Comparison of ENCODE assay signal across 8 mouse cellular contexts in the genomic region with DNA sequence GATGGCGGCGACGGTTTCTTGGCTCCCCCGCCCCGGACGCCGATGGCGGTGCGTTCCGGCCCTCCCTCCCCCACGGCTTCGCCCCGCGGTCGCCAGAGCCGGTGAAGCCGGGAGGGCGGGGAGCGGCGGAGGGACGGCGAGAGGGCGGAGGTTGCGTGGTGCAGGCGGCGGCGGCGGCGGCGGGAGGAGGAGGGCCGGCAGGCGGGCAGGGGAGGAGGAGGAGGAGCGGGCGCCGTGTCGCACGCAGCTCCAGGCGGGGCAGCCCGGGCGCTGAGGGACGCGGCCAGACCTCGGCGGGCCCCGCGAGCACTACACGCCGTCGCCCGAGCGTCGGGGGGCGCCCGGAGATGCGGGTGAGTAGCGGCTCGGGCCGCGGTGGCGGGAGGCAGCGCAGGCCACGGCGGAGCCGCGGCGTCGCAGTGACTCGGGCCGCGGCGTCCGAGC. TPM values are rescaled to one million over a fixed set of nuclear protein-coding genes. Genes with fewer than 3 reads are reported as not detected.
DNase-seq lines count a peak whose midpoint lies in the region; ATAC-seq and TF ChIP-seq lines count a peak whose summit lies in the region.

No protein-coding gene starts in this region.

- TF ChIP-seq CTCF in E14TG2a.4 (conservative IDR thresholded peaks at IDR 0.05; ENCODE audit: low read length) = no peak
- TF ChIP-seq CTCF in liver, postnatal 0 days (IDR thresholded peaks at IDR 0.05; ENCODE audit: low read depth) = no peak

- H3K9me3 ChIP-seq in E14TG2a.4 (ENCODE audit: low read length) = no peaks in the 10 kb centered on the region
- H3K9me3 ChIP-seq in forebrain, embryonic 12.5 days = no peaks in the 10 kb centered on the region
- no peaks in the 10 kb centered on the region for H3K9me3 ChIP-seq in liver, postnatal 0 days (ENCODE audit: low read length)
- H3K9me3 ChIP-seq in neural tube, embryonic 13.5 days = no peaks in the 10 kb centered on the region

- DNase-seq in c-Kit-negative CD71-positive TER-119-positive erythroid progenitor cells, embryonic 14.5 days (ENCODE audit: low read depth, low spot score) = peak; percentile 74
- peak; percentile 84 to 88 for DNase-seq in heart, postnatal 10 days
- peak; percentile 54 for DNase-seq in large intestine, adult 2 months (ENCODE audit: low read depth, low spot score)
- DNase-seq in liver, postnatal 0 days = peak; percentile 90
- peak; percentile 83 for DNase-seq in testis, postnatal 10 days (ENCODE audit: low spot score)

- ATAC-seq in forebrain, embryonic 12.5 days (ENCODE audit: low FRiP score) = peak; percentile 88
- peak; percentile 91 for ATAC-seq in liver, postnatal 0 days
- peak; percentile 94 for ATAC-seq in neural tube, embryonic 13.5 days (ENCODE audit: low read depth)

- H3K36me3 ChIP-seq in E14TG2a.4 (ENCODE audit: insufficient read depth, low read length) = no peaks in the 10 kb centered on the region
- H3K36me3 ChIP-seq in forebrain, embryonic 12.5 days (replicated peaks) = no peaks in the 10 kb centered on the region
- no peaks in the 10 kb centered on the region for H3K36me3 ChIP-seq in liver, postnatal 0 days (replicated peaks; ENCODE audit: insufficient read depth, low read length)
- H3K36me3 ChIP-seq in neural tube, embryonic 13.5 days = no peaks in the 10 kb centered on the region

- H3K9ac ChIP-seq in forebrain, embryonic 12.5 days = peak overlapping the region; percentile 99
- H3K9ac ChIP-seq in liver, postnatal 0 days (replicated peaks) = peak overlapping the region; percentile 99
- peak overlapping the region; percentile 99 for H3K9ac ChIP-seq in neural tube, embryonic 13.5 days

- intact Hi-C loops in heart, postnatal 10 days (cut with DNase I) = loop anchor here (5.0 kb wide), 2 partner anchors 137 to 143 kb away; a partner anchor contains a TSS

- no peaks in the 10 kb centered on the region for H3K27me3 ChIP-seq in E14TG2a.4 (ENCODE audit: insufficient read depth, low read length)
- H3K27me3 ChIP-seq in forebrain, embryonic 12.5 days = no peaks in the 10 kb centered on the region
- no peaks in the 10 kb centered on the region for H3K27me3 ChIP-seq in liver, postnatal 0 days (ENCODE audit: insufficient read depth, low read length)
- no peaks in the 10 kb centered on the region for H3K27me3 ChIP-seq in neural tube, embryonic 13.5 days

- peaks cover 33% of the 10 kb centered on the region for H3K4me1 ChIP-seq in E14TG2a.4 (replicated peaks; ENCODE audit: low read depth, low read length)
- peaks cover 26% of the 10 kb centered on the region for H3K4me1 ChIP-seq in forebrain, embryonic 12.5 days
- H3K4me1 ChIP-seq in liver, postnatal 0 days (ENCODE audit: insufficient read depth) = peaks cover 16% of the 10 kb centered on the region
- peaks cover 32% of the 10 kb centered on the region for H3K4me1 ChIP-seq in neural tube, embryonic 13.5 days (replicated peaks)

- H3K27ac ChIP-seq in forebrain, embryonic 12.5 days = peak overlapping the region; percentile 99
- H3K27ac ChIP-seq in liver, postnatal 0 days (ENCODE audit: low read depth) = peak overlapping the region; percentile 97
- H3K27ac ChIP-seq in neural tube, embryonic 13.5 days (replicated peaks) = peak overlapping the region; percentile 98

- under 1% methylated on average over 50 of the region's 72 CpGs for WGBS in forebrain, embryonic 12.5 days
- WGBS in large intestine, adult 2 months = 1% methylated on average over 69 of the region's 72 CpGs
- under 1% methylated on average over 23 of the region's 72 CpGs for WGBS in liver, postnatal 0 days (ENCODE audit: insufficient replicate concordance)
- 1% methylated on average over 47 of the region's 72 CpGs for WGBS in neural tube, embryonic 13.5 days

- H3K4me2 ChIP-seq in forebrain, embryonic 12.5 days = peak overlapping the region; percentile 69
- H3K4me2 ChIP-seq in liver, postnatal 0 days (ENCODE audit: low read depth, low read length) = peak overlapping the region; percentile 87
- H3K4me2 ChIP-seq in neural tube, embryonic 13.5 days = peak overlapping the region; percentile 78

- no peak for TF ChIP-seq EP300 in liver, postnatal 0 days (IDR thresholded peaks at IDR 0.05; ENCODE audit: low read depth)

- H3K4me3 ChIP-seq in E14TG2a.4 (replicated peaks; ENCODE audit: low read length) = peak overlapping the region; percentile 95
- H3K4me3 ChIP-seq in forebrain, embryonic 12.5 days (replicated peaks) = peak overlapping the region; percentile 99
- peak overlapping the region; percentile 81 for H3K4me3 ChIP-seq in liver, postnatal 0 days (ENCODE audit: low read depth, low read length)
- H3K4me3 ChIP-seq in neural tube, embryonic 13.5 days = peak overlapping the region; percentile 98

RNA-seq across cellular contexts. Expression of a gene that starts 1.0 kb away (rescaled TPM):
- polyA plus RNA-seq in forebrain, embryonic 12.5 days (2016; fragmentation: Nextera tagmentation; extraction: Ambion mirVana) = 213 and 214 TPM in 2 replicates
- 10 to 100 TPM; 77.6 to 80.3 TPM for total RNA-seq in heart, postnatal 10 days (2021)
- 25.6 and 29.4 TPM in 2 replicates for polyA plus RNA-seq in large intestine, adult 2 months (2012; rRNA removed)
- 45.2 and 45.7 TPM in 2 replicates for polyA plus RNA-seq in liver, postnatal 0 days (2015; fragmentation: Nextera tagmentation; extraction: Ambion mirVana)
- 116 and 127 TPM in 2 replicates for polyA plus RNA-seq in neural tube, embryonic 13.5 days (2015; fragmentation: Nextera tagmentation; extraction: Ambion mirVana)

Comparison
In these comparisons a context has a peak if more than half of its experiments do, and no peak if none do; other contexts are left out.
1. Peak in every context shown above with its lines: DNase-seq, ATAC-seq, H3K4me3 ChIP-seq and H3K27ac ChIP-seq.